Mouse (Mus musculus) forebrain, embryonic 14.5 days (tissue): ENCODE results near the gene Wnt7b. TPM values are rescaled to one million over a fixed set of nuclear protein-coding genes. Genes with fewer than 3 reads are reported as not detected.

Experiments used
- ATAC-seq: fragments of 200-750 bp; cut with Nextera tagmentation; 2 replicates; pipeline ENCODE4 v1.8.0; 2017; ENCODE audit warnings: mild to moderate bottlenecking, moderate library complexity
- DNase-seq: peaks from one replicate; pipeline ENCODE4 v3.0.0-alpha.2; 2015; ENCODE audit warnings: low spot score
- H3K27ac ChIP-seq: fragments of 300-500 bp; sonication (generic); 2 replicates; pipeline ENCODE4 v1.5.1; 2014; ENCODE audit warnings: low read depth, mild to moderate bottlenecking, control low read depth, low read length, moderate library complexity
- H3K27me3 ChIP-seq: fragments of 300-500 bp; sonication (generic); replicated peaks from 2 replicates; pipeline ENCODE4 v1.6.1; 2014; ENCODE audit warnings: low read length, control low read depth, mixed read lengths; ENCODE audit not compliant: control insufficient read depth, insufficient read depth
- H3K36me3 ChIP-seq: fragments of 300-500 bp; sonication (generic); 2 replicates; pipeline ENCODE4 v1.6.1; 2014; ENCODE audit warnings: low read length, control low read depth; ENCODE audit not compliant: control insufficient read depth, insufficient read depth
- H3K4me1 ChIP-seq: fragments of 300-500 bp; sonication (generic); 2 replicates; pipeline ENCODE4 v1.6.1; 2014; ENCODE audit warnings: antibody characterized with exemption, low read length, control low read depth; ENCODE audit not compliant: control insufficient read depth, insufficient read depth
- H3K4me2 ChIP-seq: fragments of 300-500 bp; sonication (generic); 2 replicates; pipeline ENCODE4 v1.6.1; 2014; ENCODE audit warnings: mild to moderate bottlenecking, control low read depth, low read length
- H3K4me3 ChIP-seq: fragments of 300-500 bp; sonication (generic); 2 replicates; pipeline ENCODE4 v1.5.1; 2014; ENCODE audit warnings: low read depth, low read length, control low read depth
- H3K9ac ChIP-seq: fragments of 300-500 bp; sonication (generic); 2 replicates; pipeline ENCODE4 v1.6.1; 2014; ENCODE audit warnings: mild to moderate bottlenecking, low read length, control low read depth, moderate library complexity
- H3K9me3 ChIP-seq: fragments of 300-500 bp; sonication (generic); replicated peaks from 2 replicates; pipeline ENCODE4 v1.6.1; 2016; ENCODE audit warnings: low read length, control low read depth, mixed read lengths; ENCODE audit not compliant: control insufficient read depth
- WGBS: fragments of 180-500 bp; shearing (Covaris S2); extraction: QIAGEN DNeasy Blood & Tissue Kit; methylation state at CpG from one replicate; pipeline ENCODE4 v1.1.7; 2014; 5-methylcytosine and 5-hydroxymethylcytosine counted together
- polyA plus RNA-seq: library from polyadenylated mRNA; unstranded; fragments of >200 nt; fragmentation: Nextera tagmentation; extraction: Ambion mirVana; gene quantifications from 2 replicates; pipeline ENCODE4 v1.2.1, GENCODE M21; 2014

Gene Wnt7b
- polyA plus RNA-seq, 1 experiment from 2014 or later, result 73.4 TPM

DNA sequence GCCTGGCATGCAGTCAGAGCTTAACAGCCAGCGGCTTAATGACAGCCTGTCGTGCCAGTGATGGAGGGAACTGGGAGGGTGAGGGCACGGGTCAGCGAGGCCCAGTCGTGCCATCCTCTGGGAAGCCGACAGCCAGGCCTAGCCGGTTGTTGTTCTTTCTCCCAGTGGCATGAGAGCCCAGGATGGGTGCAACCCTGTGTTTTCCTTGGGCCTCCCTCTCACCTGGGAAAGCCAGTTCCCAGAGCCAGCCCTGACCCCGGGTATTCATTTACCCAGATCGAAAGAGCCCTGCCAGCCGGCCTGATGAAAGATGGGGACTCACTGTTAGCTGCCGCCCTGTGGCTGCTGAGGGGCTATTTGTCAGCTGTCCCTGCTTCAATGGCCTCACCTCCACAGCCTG, 44.1 kb downstream of the Wnt7b start:
- no peak for DNase-seq
- Histone ChIP-seq H3K36me3 (peaks cover 24% of the 10 kb centered on the region; the same call in 1 of the 2 replicates), H3K27ac (no peak overlapping the region)

DNA sequence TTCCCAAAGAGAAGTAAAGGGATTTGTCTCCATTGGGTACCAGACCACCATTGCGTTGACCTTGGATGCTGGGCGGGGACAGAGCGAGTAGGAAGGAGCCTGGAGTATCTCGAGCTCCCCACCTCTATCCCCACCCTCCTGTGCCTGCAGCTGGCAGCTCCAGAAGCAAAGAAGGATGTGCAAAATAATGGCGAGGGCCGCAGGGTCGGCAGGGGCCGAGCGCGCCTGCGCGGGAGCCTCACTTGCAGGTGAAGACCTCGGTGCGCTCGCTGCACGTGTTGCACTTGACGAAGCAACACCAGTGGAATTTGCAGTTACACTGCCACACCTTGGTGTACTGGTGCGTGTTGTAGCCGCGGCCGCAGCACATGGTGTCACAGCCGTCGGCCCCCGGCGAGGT, 45.1 kb downstream of the Wnt7b start:
- Histone ChIP-seq H3K4me1 (no peaks in the 10 kb centered on the region), H3K9ac (no peak overlapping the region), H3K36me3 (peaks cover 25% of the 10 kb centered on the region; the same call in 1 of the 2 replicates), H3K27ac (no peak overlapping the region), H3K27me3 (no peaks in the 10 kb centered on the region), H3K4me3 (no peak overlapping the region), H3K4me2 (no peak overlapping the region), H3K9me3 (no peaks in the 10 kb centered on the region)
- DNase-seq (no peak), ATAC-seq (no peak)
- 89% methylated on average over 25 of the region's 25 CpGs for WGBS

More for the DNA sequence above, 44.1 kb downstream of the Wnt7b start:
- Histone ChIP-seq H3K9me3 (no peaks in the 10 kb centered on the region), H3K4me2 (no peak overlapping the region), H3K4me1 (no peaks in the 10 kb centered on the region), H3K27me3 (no peaks in the 10 kb centered on the region), H3K9ac (no peak overlapping the region), H3K4me3 (no peak overlapping the region)
- no peak for ATAC-seq
- 73% methylated on average over 11 of the region's 11 CpGs for WGBS

DNA sequence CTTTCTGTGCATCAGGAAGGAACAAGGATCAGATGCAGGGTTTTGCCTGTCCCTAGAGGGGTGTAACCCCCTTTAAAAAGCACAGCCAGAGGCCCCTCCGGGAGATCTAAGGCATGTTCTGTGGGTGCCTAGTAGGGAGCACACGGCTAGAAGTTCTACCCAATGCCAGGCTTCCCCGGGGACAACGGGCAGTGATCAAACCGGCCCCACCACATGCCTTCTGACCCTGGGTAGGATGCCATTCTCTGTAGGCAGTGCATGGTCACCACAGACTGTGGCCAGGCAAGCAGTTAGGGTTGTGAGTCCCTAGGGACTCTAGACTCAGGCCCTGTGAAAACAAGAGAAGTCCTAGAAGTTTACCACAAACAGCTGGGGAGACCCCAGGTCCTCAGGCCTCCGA, 47.6 kb downstream of the Wnt7b start:
- no peaks in the 10 kb centered on the region for H3K27me3 ChIP-seq
- H3K4me3 ChIP-seq, result no peak overlapping the region
- no peak overlapping the region for H3K4me2 ChIP-seq
- no peak overlapping the region for H3K27ac ChIP-seq
- no peak for DNase-seq
- no peak overlapping the region for H3K9ac ChIP-seq
- peaks cover 22% of the 10 kb centered on the region; the same call in 1 of the 2 replicates for H3K36me3 ChIP-seq
- no peak for ATAC-seq
- 93% methylated on average over 6 of the region's 6 CpGs for WGBS
- no peaks in the 10 kb centered on the region for H3K4me1 ChIP-seq
- no peaks in the 10 kb centered on the region for H3K9me3 ChIP-seq

DNA sequence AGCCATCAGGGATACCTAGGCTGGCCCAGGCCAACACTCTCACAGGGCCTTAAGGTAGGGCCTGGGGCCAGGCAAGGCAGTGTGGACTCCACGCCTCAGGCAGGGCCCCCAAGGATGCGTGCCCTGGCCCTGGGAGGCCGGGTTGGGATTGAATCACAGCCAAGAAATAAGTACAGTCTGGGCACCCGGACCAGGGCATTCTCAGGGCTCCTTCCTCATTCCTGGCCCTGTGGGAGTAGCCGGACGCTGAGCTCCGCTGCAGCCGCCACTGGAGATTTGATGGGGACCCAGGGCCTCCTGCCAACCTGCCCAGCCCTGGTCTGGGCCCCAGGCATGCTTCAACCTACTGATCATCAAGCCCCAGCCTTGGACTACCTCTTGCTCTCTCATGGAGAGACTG, 48.1 kb downstream of the Wnt7b start:
- H3K4me2 ChIP-seq, result no peak overlapping the region
- ATAC-seq (no peak), DNase-seq (no peak)
- H3K9ac ChIP-seq, result no peak overlapping the region
- H3K27ac ChIP-seq, result no peak overlapping the region
- no peaks in the 10 kb centered on the region for H3K27me3 ChIP-seq
- H3K4me3 ChIP-seq, result no peak overlapping the region
- H3K36me3 ChIP-seq, result peaks cover 22% of the 10 kb centered on the region; the same call in 1 of the 2 replicates
- H3K4me1 ChIP-seq, result no peaks in the 10 kb centered on the region
- H3K9me3 ChIP-seq, result no peaks in the 10 kb centered on the region
- WGBS, result 69% methylated on average over 8 of the region's 8 CpGs

DNA sequence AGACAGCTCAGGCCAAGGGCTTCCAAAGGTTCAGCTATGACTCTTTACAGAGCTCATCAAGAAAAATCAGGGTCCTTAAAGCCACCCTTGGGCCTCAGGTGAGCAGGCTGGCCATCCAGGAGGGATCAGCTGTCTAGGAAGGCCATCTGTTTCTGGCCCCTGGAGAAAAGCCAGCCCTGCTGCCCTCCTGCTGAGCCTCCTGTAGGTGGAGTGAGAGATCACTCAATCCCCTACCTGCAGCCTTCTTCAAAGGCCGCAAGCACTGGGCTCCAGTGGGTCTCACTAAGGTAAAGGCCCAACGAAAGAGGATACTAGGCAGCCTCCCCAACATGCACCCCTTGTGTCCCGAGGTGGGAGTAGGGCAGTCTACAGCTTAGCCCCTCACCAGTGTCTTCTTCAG, 50.2 kb downstream of the Wnt7b start:
- 84% methylated on average over 3 of the region's 3 CpGs for WGBS
- Histone ChIP-seq H3K9ac (no peak overlapping the region), H3K27ac (no peak overlapping the region), H3K4me3 (no peak overlapping the region), H3K4me1 (no peaks in the 10 kb centered on the region), H3K9me3 (no peaks in the 10 kb centered on the region), H3K36me3 (peaks cover 14% of the 10 kb centered on the region; the same call in 1 of the 2 replicates), H3K4me2 (no peak overlapping the region), H3K27me3 (no peaks in the 10 kb centered on the region)
- no peak for ATAC-seq
- DNase-seq, result no peak

DNA sequence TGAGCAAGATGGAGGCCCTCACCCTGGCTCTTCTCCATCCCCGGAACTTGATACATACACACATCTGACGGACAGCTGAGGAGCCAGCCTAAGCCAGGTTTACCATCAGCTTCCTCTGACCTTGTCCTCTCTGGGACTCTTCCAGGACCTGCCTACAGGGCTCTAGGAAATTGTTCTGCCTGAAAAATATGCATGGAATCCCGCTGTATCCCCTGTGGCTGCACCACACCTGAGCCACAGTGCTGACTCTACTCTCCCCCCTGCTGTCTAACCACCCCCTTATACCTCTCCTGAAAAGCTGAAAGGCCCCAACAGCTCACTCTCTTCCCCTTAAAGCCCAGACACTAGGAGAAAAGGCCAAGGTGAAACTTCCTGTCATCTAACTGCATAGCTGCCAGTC, 52.4 kb downstream of the Wnt7b start:
- Histone ChIP-seq H3K4me2 (no peak overlapping the region), H3K27me3 (no peaks in the 10 kb centered on the region)
- ATAC-seq, result no peak

DNA sequence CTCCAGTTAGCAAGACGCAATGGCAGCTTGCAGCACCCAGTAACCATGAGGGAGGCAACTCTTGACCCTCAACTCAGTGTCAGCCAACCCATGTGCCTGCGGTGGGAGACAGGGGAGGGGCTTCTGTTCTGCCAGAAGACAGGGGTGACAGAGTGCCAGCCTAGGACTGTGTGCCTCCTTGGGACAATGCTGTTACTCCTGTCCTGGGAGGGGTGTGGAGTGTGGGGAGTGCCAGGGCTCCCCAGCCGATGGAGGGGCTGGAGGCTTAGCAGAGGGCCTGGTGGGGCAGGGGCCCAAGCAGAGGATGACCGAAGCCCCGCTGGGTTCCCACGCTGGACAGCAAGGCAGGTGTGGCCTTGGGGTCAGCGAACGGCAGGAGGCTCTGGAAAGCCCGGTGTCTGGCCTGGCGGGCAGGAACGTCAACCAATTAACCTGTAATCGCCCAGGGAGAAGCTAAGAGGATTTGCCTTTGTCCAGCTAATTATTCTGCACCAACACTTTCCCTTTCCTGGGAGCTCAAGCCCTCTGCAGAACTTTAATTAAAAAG, 57.8 kb downstream of the Wnt7b start:
- Histone ChIP-seq H3K4me2 (no peak overlapping the region), H3K9ac (no peak overlapping the region), H3K4me3 (no peak overlapping the region), H3K27me3 (no peaks in the 10 kb centered on the region), H3K4me1 (peaks cover 10% of the 10 kb centered on the region), H3K9me3 (no peaks in the 10 kb centered on the region), H3K27ac (no peak overlapping the region), H3K36me3 (no peaks in the 10 kb centered on the region)
- WGBS, result 10% methylated on average over 12 of the region's 12 CpGs
- DNase-seq (no peak), ATAC-seq (no peak)

More for the DNA sequence above, 52.4 kb downstream of the Wnt7b start:
- Histone ChIP-seq H3K4me1 (peaks cover under 1% of the 10 kb centered on the region; the same call in 1 of the 2 replicates), H3K36me3 (0 out of 2 replicates have a peak, but pooled peaks cover 3% of the 10 kb centered on the region), H3K9ac (no peak overlapping the region), H3K4me3 (no peak overlapping the region), H3K9me3 (no peaks in the 10 kb centered on the region), H3K27ac (no peak overlapping the region)
- no peak for DNase-seq
- WGBS, result 76% methylated on average over 3 of the region's 3 CpGs

DNA sequence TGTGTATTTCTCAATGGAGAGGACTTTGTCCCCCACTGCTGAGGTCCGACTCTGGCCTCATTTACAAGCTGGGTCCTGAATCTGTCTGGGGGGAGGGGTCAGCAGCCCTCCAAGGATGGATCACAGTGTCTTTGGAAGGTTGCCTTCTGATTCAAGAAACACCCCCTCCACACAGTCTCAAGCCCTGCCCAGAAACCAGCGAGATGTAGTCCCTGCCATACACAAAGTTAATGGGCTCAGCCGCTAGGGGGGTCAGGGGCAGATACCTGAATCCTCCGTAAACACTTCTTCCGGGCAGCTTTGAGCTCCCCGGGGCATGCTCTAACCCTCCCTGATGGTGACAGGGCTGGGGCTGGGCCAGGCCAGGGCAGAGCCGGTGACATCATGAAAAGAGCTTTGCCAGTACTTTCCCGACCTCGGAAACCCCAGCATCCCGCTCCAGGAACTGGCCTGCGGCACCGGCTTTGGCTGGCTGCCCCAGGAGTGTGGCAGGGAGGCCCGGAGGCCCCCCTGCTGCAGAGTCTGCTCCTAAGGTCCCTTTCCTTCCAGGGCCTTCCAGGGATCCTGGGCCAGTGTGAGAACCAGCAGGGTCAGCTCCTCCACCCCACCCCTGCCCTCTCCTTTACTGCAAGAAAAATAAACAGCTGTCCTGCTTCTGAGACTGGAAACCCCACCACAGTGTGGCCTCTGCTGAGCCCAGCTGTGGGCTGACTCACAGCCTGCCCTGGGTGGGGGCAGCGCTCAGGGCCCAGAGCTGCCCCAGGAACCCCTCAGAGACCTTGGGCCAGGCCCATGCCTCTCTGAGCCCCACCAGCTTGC, 58.9 kb downstream of the Wnt7b start:
- 5% methylated on average over 14 of the region's 14 CpGs for WGBS
- ATAC-seq, result peak; percentile 46; the same call in 1 of the 2 replicates
- Histone ChIP-seq H3K4me2 (peak overlapping the region; percentile 12; the same call in 1 of the 2 replicates), H3K36me3 (no peaks in the 10 kb centered on the region), H3K9me3 (no peaks in the 10 kb centered on the region), H3K4me3 (no peak overlapping the region), H3K27ac (no peak overlapping the region), H3K4me1 (peaks cover 10% of the 10 kb centered on the region), H3K27me3 (no peaks in the 10 kb centered on the region), H3K9ac (no peak overlapping the region; the same call in 1 of the 2 replicates)
- DNase-seq, result peak; percentile 50

DNA sequence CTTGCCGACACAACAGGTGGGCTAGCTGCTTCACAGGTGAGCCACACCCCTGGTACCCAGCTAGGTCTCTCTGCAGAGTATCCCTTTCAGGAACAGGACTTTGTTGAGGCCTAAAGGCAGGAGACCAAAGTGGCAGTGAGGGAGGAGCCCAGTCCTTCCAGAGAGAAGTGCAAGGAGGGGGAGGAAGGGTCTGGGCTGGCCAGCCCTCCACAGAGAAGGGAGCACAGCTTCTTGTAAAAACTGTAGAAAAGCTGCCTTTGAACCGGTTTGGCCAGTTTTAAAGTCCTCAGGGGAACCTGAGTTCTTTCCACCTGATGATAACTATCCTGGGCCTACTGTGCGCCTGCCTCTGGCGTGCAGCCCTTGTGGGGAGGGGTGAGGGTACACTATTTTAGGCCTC, 62.8 kb downstream of the Wnt7b start:
- H3K9me3 ChIP-seq, result no peaks in the 10 kb centered on the region
- peaks cover 7% of the 10 kb centered on the region for H3K4me1 ChIP-seq
- 69% methylated on average over 4 of the region's 4 CpGs for WGBS
- no peaks in the 10 kb centered on the region for H3K36me3 ChIP-seq
- H3K27ac ChIP-seq, result no peak overlapping the region
- DNase-seq, result no peak
- no peak overlapping the region for H3K4me3 ChIP-seq
- H3K9ac ChIP-seq, result no peak overlapping the region
- no peak overlapping the region for H3K4me2 ChIP-seq
- H3K27me3 ChIP-seq, result no peaks in the 10 kb centered on the region
- ATAC-seq, result no peak
